Mouse (Mus musculus) A20 (cell line): ENCODE data around the gene Gm26992.

ENCODE experiments used
- DNase-seq: peaks from one replicate; pipeline ENCODE4 v3.0.0-alpha.2; 2011; ENCODE audit warnings: low read depth, low spot score

The Gm26992 gene

DNA sequence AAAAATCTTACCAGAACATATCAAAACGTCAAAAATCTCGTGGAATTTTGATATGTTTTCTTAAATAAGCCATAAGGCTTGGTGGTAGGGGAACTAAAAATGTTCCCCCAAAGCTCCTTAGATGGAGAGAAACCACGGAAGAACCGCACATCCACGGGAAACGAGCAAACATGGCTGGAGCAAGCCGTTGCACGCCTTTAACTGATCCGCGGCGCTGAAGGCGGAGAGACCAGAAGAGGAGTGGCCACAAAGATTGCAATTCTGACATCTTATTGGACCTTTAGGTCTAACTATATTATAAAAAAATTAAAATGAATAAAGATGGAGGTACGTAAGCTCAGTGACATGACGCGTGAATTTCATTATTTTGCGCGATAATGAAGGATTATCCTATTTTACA is 61.2 kb downstream of the Gm26992 start:
- no peak for DNase-seq

DNA sequence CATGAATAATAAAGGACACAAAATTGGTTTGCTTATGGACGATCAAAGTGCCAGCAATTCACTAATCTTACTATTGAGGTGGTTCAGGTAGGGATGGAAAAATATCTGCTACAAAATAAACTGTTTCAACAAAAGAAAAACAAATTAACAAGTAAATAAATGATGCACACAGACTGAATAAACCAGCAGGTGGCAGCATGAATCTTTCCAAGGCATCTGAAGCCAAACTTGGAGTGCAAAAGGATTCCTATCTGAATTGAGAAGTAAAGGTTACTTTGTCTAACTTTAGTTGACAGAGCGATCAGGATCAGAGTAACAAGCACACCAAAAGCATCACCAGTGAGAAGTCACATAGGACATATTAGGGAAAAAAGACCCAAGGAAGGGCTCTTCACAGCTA is 62.2 kb downstream of the Gm26992 start:
- DNase-seq: peak; percentile 58

DNA sequence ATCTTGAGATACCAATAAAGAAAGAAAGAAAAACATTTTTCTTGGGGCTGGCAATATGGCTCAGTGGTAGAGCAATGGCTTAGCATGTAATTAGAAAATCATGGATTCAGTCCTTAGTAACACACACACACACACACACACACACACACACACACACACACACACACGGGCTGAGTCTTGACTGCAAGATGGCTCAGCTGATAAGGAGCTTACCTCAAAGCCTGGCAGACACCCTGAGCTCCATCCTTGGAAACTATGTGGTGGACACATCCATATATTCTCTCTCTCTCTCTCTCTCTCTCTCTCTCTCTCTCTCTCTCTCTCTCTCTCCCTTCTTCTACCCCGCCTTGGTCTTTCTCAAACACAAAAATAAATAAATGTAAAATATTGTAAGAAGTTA is 69.0 kb downstream of the Gm26992 start:
- DNase-seq: no peak

DNA sequence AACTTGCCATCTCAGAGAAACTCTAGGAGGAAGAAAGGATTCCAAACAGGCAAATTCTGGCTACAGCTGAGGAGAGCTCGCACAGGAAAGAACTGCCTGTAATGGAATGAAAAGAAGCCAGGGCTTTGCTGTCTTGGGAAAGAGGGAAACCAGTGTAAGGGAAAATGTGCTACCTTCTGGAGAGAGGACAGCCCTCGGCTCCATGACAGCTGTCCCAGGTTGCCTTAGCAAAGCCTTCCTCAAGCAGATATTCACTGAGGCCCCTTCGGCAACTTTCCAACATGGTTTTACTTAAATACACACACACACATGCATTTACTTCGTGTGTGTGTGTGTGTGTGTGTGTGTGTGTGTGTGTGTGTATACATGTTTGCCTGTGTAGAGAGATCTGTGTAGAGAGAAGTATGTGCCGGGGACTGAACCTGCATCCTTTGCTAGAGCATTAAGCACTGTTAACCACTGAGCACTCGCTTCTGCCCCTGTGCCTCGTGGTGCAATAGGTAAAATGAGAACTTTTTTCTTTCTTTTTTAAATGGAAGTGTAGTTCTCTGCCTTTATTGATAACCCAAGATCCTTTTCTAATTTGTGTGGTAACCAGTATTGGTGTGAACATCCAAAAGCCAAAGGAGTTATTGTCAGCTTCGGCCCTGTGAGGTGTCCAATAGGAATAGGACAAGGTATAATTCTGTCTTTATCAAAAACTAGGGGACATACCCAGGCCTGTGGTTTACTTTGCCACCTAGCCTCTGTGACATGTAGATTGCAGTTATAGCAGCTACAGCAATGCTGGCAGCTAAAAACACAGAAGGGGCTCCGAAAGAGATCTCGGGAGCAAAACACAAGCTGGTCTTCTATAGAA is 70.8 kb downstream of the Gm26992 start:
- DNase-seq: peak; percentile 64

DNA sequence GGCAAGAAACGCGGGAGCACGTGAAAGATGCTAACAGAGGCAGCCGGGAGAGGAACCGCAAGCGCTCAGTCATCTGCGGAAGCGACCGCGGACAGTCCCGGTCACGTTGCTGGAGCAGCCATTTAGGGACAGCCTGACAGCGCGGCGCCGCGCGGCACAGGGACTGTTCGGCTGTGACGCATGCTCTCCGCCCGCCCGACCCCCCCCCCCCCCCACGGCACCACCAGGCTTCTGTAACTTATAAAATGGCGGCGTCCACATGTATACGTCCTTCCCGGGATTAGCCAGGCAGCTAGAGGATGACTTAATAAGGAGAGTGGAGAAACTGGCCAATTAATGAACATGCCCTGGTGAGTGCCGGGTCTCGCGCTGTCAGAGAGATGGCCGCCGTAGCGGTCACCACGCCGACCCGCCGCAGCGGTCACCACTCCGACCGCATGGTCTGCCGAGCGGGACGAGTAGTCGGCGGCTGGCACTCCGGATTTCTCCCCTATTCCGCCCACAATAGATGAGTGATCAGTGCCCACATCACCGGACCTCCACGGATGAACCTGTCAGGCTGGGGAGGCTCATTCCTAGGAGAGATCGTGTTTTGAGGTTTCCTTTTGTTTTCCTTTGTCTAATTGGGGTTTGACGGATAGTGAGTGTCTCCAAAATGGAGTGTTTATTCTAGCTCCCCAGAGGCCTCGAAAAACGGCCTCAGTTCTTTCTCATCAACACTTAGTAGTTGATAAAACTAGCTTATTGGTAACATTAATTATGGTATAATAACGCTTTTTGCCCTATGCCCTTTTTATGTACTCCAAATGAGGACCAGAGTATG is 71.8 kb downstream of the Gm26992 start:
- DNase-seq: peak; percentile 84

DNA sequence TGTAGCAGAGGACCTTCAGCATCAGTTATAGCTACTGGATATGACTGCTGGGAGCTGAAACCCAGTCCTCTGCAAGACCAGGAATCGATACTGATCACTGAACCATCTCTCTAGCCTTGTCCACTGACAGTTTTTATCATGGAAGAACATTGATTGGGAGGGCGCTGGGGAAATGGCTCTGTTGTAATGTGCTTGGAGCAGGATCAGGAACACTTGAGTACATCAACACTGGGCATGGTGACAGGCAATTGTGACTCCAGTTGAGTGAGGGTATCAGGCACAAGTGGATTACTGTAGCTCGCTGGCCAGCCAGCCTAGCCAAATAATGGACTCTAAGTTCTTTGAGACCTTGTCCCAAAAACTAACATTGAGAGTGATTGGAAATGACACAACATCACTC is 77.6 kb downstream of the Gm26992 start:
- DNase-seq: no peak

DNA sequence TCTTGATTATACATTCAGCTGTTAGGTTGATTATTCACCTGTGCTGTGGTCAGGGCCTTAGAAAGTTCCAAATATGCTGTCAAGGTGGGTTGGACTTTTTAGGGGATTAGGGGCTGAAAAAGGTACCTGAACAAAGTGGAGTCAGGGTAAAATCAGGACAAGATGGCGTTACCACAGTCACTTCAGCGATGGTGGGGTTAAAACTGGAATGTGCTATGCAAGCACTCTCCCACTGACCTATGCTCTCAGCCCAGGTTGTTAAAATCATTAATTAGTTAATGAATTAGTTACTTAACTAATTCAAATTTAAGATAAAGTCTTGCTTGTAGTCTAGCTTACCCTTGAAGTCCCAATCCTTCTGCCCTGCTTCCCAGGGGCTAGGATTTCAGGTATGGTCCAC is 78.3 kb downstream of the Gm26992 start:
- DNase-seq: no peak

DNA sequence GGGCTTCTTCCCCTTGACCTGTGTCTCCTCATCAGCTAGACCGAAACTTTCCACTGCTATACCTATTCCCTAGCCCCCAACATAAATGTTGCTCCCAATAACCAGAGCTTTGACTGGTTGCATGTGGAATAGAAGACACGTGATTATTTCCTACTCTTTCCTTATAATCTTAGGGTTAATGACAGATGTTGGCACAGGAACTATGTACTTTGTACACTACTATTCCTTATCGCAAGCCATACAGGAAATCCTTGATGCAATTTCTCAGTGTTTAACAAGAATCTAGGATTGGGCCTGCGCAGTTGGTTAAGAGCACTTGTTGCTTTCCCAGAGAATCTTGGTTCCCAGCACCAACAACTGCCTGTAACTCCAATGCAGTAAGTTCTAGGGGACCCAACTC is 86.4 kb downstream of the Gm26992 start:
- no peak for DNase-seq

DNA sequence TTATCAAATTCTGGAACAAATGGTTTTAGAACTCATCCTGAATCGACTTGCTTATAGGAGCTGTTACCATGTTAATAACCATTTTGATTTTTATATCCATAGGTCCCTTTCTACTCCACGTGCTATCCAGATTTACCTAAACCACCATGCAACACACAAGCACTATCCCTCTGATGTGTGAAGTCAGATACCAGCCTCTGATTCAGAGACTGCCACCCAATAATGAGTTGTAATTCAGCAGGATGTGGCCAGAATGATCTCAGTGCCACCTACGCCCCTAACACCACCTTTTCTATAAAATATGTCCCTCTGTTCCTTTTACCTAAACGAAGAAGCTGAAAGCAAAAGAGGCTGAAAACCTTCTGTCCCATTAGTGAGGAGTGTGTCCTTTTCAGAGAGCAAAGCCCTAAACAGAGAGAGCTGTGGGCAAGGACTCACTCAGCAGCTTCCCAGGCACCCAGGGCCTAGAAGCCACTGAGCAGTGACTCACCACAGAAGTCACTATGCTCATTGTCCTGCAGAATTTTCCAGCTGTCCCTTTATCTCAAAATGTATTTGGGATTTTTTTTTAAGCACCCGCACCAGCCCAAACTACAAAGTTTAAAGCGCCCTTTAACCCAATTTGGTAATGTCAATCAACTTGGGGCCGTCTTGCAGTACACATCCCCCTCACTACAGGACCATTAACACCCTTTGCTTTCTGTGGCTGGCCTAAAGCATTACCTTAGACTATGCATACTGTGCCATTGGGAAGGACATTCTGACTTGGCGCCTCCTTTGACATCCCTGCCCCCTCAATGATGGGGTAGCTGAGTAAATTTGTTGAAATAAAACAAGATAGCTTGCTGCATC is 87.6 kb downstream of the Gm26992 start:
- no peak for DNase-seq

DNA sequence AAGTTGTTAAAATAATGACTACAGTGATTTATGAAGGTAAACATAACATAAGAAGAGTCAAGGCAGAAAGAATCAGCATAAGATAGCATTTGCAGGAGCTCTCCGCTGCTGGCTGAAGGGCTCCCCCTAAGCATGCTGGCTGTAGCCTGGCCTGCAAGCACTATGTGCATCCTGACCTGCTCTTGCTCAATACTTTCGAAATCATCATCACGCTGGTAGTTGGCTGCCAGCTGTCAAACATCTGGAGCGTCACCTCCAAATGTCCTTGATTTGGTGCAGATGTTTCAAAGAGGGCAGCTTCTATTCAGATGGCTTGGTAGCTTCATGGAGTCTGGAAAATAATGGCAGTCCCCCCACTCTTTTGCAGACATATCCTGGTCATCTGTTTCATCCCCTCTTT is 93.0 kb downstream of the Gm26992 start:
- peak; percentile 51 for DNase-seq

DNA sequence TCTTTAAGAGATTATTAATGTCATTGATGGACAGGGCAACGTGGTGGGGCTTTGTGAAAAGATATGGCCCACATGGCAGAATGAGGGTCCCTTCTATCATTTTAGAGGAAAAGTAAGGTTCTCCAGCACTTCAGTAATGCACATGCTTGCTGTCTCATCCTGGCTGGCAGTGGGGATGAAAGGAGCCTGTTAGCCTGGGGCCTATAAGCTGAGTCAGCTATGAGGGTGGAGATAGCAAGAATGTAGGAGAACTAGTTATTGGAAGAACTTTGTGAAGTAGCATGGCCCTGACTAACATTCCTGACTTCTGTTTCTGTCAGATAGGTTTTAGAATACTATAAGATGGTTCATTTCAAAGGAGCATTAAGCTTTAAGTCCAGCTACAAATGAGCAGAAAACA is 93.5 kb downstream of the Gm26992 start:
- DNase-seq: no peak

DNA sequence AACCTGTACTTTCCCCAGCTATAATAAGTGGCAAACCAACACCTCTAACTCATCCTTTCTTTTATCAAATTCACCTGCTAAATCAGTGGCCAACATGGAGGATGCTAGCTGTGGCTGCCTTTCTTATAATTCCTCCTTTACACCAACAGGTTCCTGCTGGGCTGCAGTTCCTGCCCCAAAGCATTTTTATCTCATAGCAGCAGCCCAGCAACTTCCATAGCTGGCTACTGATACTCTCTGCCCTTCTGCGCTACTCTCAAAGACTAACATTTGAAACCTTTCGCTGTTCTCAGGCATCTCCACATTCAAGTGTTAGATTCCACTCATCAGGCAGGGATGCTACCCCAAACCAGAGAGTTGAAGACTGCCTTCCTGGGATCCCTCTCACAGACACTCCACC is 97.0 kb downstream of the Gm26992 start:
- DNase-seq: no peak

DNA sequence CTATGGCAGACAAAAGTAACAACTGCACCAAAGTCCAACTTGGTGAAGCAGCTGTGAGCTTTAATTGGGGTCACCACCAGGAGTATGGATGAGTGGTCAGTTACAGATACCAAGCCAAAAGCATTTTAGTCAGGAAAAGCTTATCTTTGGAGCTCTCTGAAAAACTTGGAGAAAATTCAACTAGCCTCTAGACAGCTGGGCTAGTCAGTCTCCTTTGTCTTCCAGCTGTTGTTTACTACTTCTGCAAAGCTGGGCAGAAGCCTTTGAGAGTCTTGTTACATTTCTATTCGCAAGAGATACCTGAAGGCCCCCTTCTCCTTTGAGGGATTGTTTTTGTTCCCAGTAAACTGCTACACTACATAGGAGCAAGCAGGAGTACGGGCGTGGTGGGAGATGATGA is 97.7 kb downstream of the Gm26992 start:
- no peak for DNase-seq

DNA sequence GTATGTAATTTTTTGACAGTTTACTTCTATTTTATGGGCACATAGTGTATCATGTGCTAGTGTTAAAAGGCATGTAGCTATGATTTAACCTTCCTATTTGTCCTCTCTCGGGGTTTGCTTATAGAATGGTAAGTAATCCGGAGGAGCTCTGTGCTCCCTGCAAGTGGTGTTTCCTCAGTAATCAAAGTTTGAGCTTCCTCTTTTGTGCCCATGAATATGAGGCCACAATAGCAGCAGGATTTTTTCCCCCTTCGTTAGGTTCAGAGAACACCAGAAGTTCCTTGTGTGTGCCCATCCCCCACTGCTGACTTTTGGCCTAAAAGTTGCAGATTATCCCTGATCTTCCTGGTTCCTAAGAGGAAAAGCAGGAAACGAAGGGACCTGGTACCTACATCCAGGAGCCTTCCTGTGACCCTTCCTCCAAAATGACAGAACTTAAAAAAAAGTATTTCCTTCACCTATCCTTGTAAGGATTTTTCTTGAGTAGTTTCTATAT is 99.5 kb downstream of the Gm26992 start:
- DNase-seq: no peak

DNA sequence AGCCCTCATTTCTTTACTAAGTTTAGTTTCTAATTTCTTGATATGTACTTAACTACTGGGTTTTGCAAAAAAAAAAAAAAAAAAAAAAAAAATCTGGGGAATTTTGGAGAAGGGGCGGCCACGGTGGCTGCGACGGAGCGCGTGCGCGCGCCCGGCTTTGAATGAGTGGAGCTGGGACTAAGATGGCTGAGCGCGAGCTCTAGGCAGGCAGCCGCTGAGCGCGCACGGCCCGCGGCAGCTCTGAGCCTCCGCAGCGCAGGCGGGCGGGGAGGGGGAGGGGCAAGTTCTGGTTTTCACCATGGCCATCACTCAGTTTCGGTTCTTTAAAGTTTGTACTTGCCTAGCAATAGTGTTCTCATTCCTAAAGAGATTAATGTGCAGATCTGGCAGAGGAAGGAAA is 107.4 kb downstream of the Gm26992 start:
- peak; percentile 87 for DNase-seq
